Mouse (Mus musculus) CD4-positive helper T cell, adult 2 months (primary cell): ENCODE measurements at regions not wholly inside any gene's neighbourhood (a gene's known extent, or its start where the extent isn't known, plus 50 kb on each side); places are given as distances from the start of the nearest gene placed in this dataset.
A peak's percentile ranks its signal among the peaks of the same experiment; 100 is the strongest.

Experiments used
- DNase-seq: peaks from one replicate; pipeline ENCODE4 v3.0.0-alpha.2; 2012; ENCODE audit warnings: low read depth, missing footprints, low spot score

GRCm38 (mm10) chr1:142605224-142605623 is 1035.2 kb upstream of the B3galt2 start:
- DNase-seq = no peak

- no peak for DNase-seq
These were observed 1034.4 kb upstream of the B3galt2 start for GRCm38 (mm10) chr1:142606082-142606481.

GRCm38 (mm10) chr1:142621464-142621863 is 1019.0 kb upstream of the B3galt2 start:
- DNase-seq = no peak

- no peak for DNase-seq
These were observed 1016.2 kb upstream of the B3galt2 start for GRCm38 (mm10) chr1:142624303-142624702.

GRCm38 (mm10) chr1:142655289-142655688 is 985.2 kb upstream of the B3galt2 start:
- no peak for DNase-seq

GRCm38 (mm10) chr1:142665262-142665661 is 975.2 kb upstream of the B3galt2 start:
- DNase-seq = no peak

GRCm38 (mm10) chr1:142679917-142680316 is 960.5 kb upstream of the B3galt2 start:
- no peak for DNase-seq

GRCm38 (mm10) chr1:142688828-142689227 is 951.6 kb upstream of the B3galt2 start:
- no peak for DNase-seq

GRCm38 (mm10) chr1:142695179-142695578 is 945.3 kb upstream of the B3galt2 start:
- DNase-seq = no peak

GRCm38 (mm10) chr1:142708263-142708662 is 932.2 kb upstream of the B3galt2 start:
- no peak for DNase-seq

GRCm38 (mm10) chr1:142730259-142730658 is 910.2 kb upstream of the B3galt2 start:
- DNase-seq = no peak

- DNase-seq = no peak
These were observed 906.4 kb upstream of the B3galt2 start for GRCm38 (mm10) chr1:142734108-142734507.

- no peak for DNase-seq
These were observed 902.1 kb upstream of the B3galt2 start for GRCm38 (mm10) chr1:142738376-142738775.

- DNase-seq = peak; percentile 2
These were observed 898.2 kb upstream of the B3galt2 start for GRCm38 (mm10) chr1:142742307-142742706.

GRCm38 (mm10) chr1:142771010-142771409 is 869.5 kb upstream of the B3galt2 start:
- DNase-seq = no peak
